Mouse (Mus musculus) olfactory bulb, adult 2 months (tissue): ENCODE measurements around the gene Flt3l.

Experiments used
- CTCF ChIP-seq: fragments of 200-500 bp; IDR thresholded peaks from 2 replicates; pipeline ENCODE4 v1.5.1; 2012; ENCODE audit warnings: low read depth, mild to moderate bottlenecking, low read length, moderate library complexity; ENCODE audit not compliant: insufficient read depth
- POLR2A ChIP-seq: fragments of 200-500 bp; IDR thresholded peaks from 2 replicates; pipeline ENCODE4 v1.6.1; 2012; ENCODE audit warnings: mild to moderate bottlenecking, low read depth, low read length, moderate library complexity; ENCODE audit not compliant: insufficient read depth

DNA sequence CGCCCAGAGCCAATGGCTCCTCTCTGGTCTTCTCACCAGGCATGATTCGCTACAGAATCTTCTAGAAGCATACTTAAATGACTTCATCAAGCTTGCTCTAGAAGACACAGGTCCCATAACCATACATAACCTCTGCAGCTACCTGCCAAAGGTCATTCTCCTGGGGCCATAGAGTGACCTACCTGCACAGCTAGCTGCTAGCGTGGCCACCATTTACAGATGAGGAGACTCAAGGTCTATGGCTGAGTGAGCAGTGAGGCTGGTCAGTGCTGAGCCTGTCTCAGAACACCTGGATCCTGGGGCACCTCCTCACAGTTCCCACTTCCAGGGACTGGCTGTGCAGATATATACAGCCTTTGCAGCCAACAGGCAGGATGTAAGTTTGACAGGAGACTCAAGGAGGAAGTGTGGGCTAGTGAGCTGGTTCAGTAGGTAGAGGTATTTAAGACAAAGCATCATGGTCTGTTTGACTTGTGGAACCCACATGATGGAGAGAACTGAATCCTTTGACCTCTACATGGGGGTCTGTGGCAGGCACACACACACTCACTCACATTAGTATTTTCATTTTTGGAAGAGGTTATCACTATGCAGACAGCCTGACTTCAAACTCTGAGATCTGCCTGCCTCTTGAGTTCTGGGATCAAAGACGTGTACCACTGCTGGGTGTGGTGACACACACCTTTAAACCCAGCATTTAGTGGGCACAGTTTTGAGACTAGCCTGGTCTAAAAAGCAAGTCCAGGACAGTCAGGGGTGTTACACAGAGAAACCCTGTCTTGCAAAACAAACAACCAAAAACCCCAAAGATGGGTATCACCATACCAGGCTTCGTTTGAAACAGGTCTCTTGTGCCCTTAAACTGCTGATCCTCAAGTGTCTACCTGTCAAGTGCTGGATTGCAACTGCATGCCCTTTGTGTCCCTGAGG, 16.2 kb downstream of the Flt3l start:
- no peak for TF ChIP-seq CTCF
- no peak for TF ChIP-seq POLR2A
